Mouse (Mus musculus) lung, postnatal 0 days (tissue): ENCODE measurements around the gene Syt17.

Experiments
- CTCF ChIP-seq: IDR thresholded peaks from 2 replicates; pipeline ENCODE4 v1.5.1; 2016; ENCODE audit warnings: antibody characterized with exemption, mild to moderate bottlenecking
- EP300 ChIP-seq: IDR thresholded peaks from 2 replicates; pipeline ENCODE4 v1.6.1; 2016; ENCODE audit warnings: antibody characterized with exemption, mild to moderate bottlenecking, control low read depth

- no peak for TF ChIP-seq EP300
- TF ChIP-seq CTCF: no peak
Measured at GRCm38 (mm10) chr7:118369705-118370104, 78.3 kb downstream of the Syt17 start.
